Mouse (Mus musculus) G1E (cell line): ENCODE results near the gene Dpp9.

Source experiments
- CTCF ChIP-seq: IDR thresholded peaks from 2 replicates; pipeline ENCODE4 v1.5.1; 2012; ENCODE audit warnings: low read depth, low read length, inconsistent platforms, mixed read lengths
- GATA1 ChIP-seq: IDR thresholded peaks from 2 replicates; pipeline ENCODE4 v1.6.1; 2012; ENCODE audit warnings: borderline replicate concordance, low read length, inconsistent platforms, mixed read lengths
- GATA2 ChIP-seq: IDR thresholded peaks from 2 replicates; pipeline ENCODE4 v1.6.1; 2012; ENCODE audit warnings: low read depth, low read length, inconsistent platforms, borderline replicate concordance

DNA sequence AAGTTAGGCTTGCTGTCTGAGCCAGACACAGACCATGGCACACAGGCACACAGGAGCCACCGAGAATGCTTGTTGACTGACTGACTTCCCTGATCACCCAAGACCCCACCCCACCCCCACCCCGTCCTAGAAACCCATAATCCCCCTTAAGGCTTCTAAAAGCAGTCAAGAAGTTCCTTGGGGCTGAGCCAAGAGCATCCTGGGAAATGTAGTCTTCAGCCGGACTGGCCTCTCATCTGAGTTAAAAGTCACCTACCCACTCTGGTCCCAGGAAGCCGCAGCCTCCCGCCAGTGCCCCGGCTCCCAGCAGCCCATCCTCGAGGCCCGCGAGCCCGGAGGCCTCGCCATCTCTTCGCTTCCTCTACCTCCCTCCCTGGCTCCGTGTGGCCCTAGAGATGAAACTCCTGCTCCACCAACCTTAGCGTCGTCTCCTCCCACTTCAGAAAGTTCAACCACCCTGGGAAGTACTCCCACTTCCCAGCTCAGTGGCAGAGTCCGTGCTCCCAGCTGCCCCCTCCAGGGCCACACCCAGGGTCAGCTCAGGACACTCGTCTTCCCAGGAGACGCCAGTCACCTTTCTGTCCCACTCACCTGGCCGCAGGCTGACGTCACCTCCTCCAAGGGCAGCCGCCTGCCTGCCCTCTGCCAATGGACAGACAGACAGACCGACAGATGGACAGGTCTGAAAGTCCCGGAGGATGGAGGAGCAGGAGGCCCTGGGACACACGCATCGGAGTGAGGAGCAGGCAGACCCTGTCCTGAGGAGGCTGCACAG, 80.7 kb downstream of the Dpp9 start:
- no peak for TF ChIP-seq GATA1
- TF ChIP-seq CTCF: no peak
- no peak for TF ChIP-seq GATA2
